Mouse (Mus musculus) embryonic fibroblast, embryonic 13.5 days (primary cell): ENCODE measurements around the gene Ankrd53.

ENCODE experiments used
- CTCF ChIP-seq: IDR thresholded peaks from 2 replicates; pipeline ENCODE4 v1.5.1; 2011; ENCODE audit warnings: mild to moderate bottlenecking, control low read depth, low read length, moderate library complexity, borderline replicate concordance; ENCODE audit not compliant: insufficient read depth
- POLR2A ChIP-seq: IDR thresholded peaks from 2 replicates; pipeline ENCODE4 v1.6.1; 2011; ENCODE audit warnings: low read depth, mild to moderate bottlenecking, control low read depth, low read length, moderate library complexity

DNA sequence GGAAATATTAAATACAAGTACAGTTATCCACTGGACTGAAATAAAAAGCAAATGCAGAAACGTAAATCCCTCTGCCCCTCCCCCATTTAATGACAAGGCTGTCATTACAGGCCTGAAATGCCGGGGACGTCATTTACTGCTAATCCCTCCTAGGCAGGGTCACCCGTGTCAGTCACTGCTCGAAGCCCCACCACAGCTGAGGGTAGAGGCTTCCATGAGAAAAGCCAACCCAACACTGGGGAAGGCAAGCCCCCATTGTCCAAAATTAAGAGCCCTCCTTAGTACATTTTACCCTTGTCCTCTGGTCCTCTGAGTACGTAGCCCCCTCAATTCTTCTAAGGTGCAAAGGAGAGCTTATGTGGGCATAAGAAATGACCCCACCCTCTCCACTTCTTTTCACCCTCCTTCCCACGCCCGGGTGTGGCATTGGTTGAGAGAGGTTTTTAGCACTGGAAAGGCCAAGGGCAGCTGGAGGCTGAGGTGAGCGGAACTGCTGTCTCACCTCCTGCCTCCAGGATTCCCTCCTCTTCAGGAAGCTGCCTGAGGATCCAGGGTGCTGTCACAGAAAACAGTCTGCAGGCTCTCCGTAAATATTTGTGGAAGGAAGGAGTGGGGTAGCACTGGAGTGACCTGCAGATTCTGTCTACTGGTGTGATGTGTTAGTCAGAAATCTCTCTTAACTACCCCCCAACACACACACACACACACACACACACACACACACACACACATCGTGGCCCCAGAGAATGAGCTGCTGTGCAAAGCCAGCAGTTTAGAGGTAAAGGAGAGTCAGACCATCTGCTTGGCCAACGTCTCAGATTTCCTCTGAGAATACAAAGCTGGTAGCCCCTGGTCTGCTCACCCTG lies 48.9 kb upstream of the Ankrd53 start:
- TF ChIP-seq CTCF, result no peak
- TF ChIP-seq POLR2A, result no peak
